Mouse (Mus musculus) neural tube, embryonic 13.5 days (tissue): ENCODE measurements at regions not wholly inside any gene's neighbourhood (a gene's known extent, or its start where the extent isn't known, plus 50 kb on each side); places are given as distances from the start of the nearest gene placed in this dataset.
A peak's percentile ranks its signal among the peaks of the same experiment; 100 is the strongest.

ENCODE experiments used
- ATAC-seq: fragments of 200-750 bp; cut with Nextera tagmentation; 2 replicates; pipeline ENCODE4 v1.8.0; 2017; ENCODE audit warnings: low read depth, mild to moderate bottlenecking, moderate TSS enrichment, moderate library complexity
- H3K27ac ChIP-seq: fragments of 300-500 bp; sonication (generic); replicated peaks from 2 replicates; pipeline ENCODE4 v1.5.1; 2015; ENCODE audit warnings: moderate library complexity, mild to moderate bottlenecking, inconsistent platforms
- H3K27me3 ChIP-seq: fragments of 300-500 bp; sonication (generic); 2 replicates; pipeline ENCODE4 v1.6.1; 2015; ENCODE audit warnings: mild to moderate bottlenecking, inconsistent platforms
- H3K36me3 ChIP-seq: fragments of 300-500 bp; sonication (generic); 2 replicates; pipeline ENCODE4 v1.6.1; 2015; ENCODE audit warnings: mild to moderate bottlenecking, inconsistent platforms
- H3K4me1 ChIP-seq: fragments of 300-500 bp; sonication (generic); replicated peaks from 2 replicates; pipeline ENCODE4 v1.6.1; 2015; ENCODE audit warnings: inconsistent platforms
- H3K4me2 ChIP-seq: fragments of 300-500 bp; sonication (generic); 2 replicates; pipeline ENCODE4 v1.6.1; 2015; ENCODE audit warnings: inconsistent platforms, mild to moderate bottlenecking, moderate library complexity
- H3K4me3 ChIP-seq: fragments of 300-500 bp; sonication (generic); 2 replicates; pipeline ENCODE4 v1.5.1; 2015; ENCODE audit warnings: mild to moderate bottlenecking, inconsistent platforms
- H3K9ac ChIP-seq: fragments of 300-500 bp; sonication (generic); 2 replicates; pipeline ENCODE4 v1.6.1; 2015; ENCODE audit warnings: moderate library complexity, mild to moderate bottlenecking, inconsistent platforms
- H3K9me3 ChIP-seq: fragments of 300-500 bp; sonication (generic); 2 replicates; pipeline ENCODE4 v1.6.1; 2016; ENCODE audit warnings: inconsistent platforms
- WGBS: fragments of 180-500 bp; shearing (Covaris S2); methylation state at CpG from one replicate; pipeline ENCODE4 v1.1.7; 2015; 5-methylcytosine and 5-hydroxymethylcytosine counted together

GRCm38 (mm10) chr5:26494003-26494402, 236.5 kb downstream of the Gm7361 start:
- 86% methylated on average over 2 of the region's 2 CpGs for WGBS
- H3K27ac ChIP-seq = no peak overlapping the region
- no peak overlapping the region for H3K4me2 ChIP-seq
- no peak overlapping the region for H3K4me3 ChIP-seq
- no peaks in the 10 kb centered on the region for H3K36me3 ChIP-seq
- H3K9me3 ChIP-seq = no peaks in the 10 kb centered on the region
- no peaks in the 10 kb centered on the region for H3K27me3 ChIP-seq
- ATAC-seq = no peak
- no peak overlapping the region for H3K9ac ChIP-seq
- no peaks in the 10 kb centered on the region for H3K4me1 ChIP-seq

- Histone ChIP-seq H3K9ac (no peak overlapping the region), H3K4me2 (no peak overlapping the region), H3K4me1 (no peaks in the 10 kb centered on the region), H3K27ac (no peak overlapping the region), H3K27me3 (no peaks in the 10 kb centered on the region), H3K9me3 (no peaks in the 10 kb centered on the region), H3K36me3 (no peaks in the 10 kb centered on the region), H3K4me3 (no peak overlapping the region)
- no peak for ATAC-seq
- WGBS = 85% methylated on average over 2 of the region's 2 CpGs
These were observed 240.3 kb downstream of the Gm7361 start for GRCm38 (mm10) chr5:26497641-26498430.

DNA sequence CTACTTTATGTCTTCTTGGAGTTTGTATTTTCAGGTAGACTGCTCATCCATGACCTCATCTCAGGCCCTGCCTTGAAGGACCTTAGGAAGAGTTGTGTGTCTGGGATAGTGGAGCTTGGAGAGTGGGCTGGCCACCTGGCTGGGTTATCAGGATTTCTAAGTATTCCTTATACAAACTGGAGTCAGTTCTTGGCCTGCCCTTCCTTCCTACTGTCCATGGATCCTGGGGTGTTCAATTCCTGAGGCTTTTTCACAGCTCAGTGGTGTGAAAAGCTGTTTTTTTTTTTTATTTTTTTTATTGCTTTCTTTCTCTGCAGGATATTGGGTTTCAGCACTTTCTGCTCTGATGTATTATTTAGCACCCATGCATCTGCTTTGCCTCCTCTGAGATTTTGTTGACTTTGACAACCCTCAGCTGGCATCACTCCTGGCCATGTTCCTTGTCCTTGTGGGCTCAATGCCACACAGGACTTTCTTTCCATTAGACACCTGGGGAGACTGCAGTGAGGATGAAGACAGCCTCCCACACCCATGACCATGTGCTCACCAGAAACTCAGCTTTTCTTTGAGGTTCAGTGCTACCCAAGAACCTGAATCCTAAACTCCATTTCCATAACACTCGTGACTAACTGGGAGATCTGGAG, 252.2 kb downstream of the Gm7361 start:
- Histone ChIP-seq H3K4me2 (no peak overlapping the region), H3K27ac (no peak overlapping the region), H3K4me1 (no peaks in the 10 kb centered on the region), H3K4me3 (no peak overlapping the region), H3K9ac (no peak overlapping the region), H3K9me3 (no peaks in the 10 kb centered on the region), H3K27me3 (no peaks in the 10 kb centered on the region), H3K36me3 (no peaks in the 10 kb centered on the region)
- WGBS = 80% methylated on average over 1 of the region's 1 CpGs
- no peak for ATAC-seq

GRCm38 (mm10) chr5:26513039-26513955, 255.8 kb downstream of the Gm7361 start:
- WGBS = 41% methylated on average over 5 of the region's 5 CpGs

GRCm38 (mm10) chr5:26535556-26535955, 278.1 kb downstream of the Gm7361 start:
- no peaks in the 10 kb centered on the region for H3K36me3 ChIP-seq
- H3K4me2 ChIP-seq = no peak overlapping the region
- no peaks in the 10 kb centered on the region for H3K27me3 ChIP-seq
- no peaks in the 10 kb centered on the region for H3K4me1 ChIP-seq
- no peak for ATAC-seq
- no peak overlapping the region for H3K4me3 ChIP-seq
- H3K27ac ChIP-seq = no peak overlapping the region
- no peak overlapping the region for H3K9ac ChIP-seq
- WGBS = 39% methylated on average over 6 of the region's 6 CpGs
- H3K9me3 ChIP-seq = no peaks in the 10 kb centered on the region

More at GRCm38 (mm10) chr5:26513039-26513955, 255.8 kb downstream of the Gm7361 start:
- no peaks in the 10 kb centered on the region for H3K36me3 ChIP-seq
- no peaks in the 10 kb centered on the region for H3K9me3 ChIP-seq
- H3K27me3 ChIP-seq = no peaks in the 10 kb centered on the region
- H3K4me1 ChIP-seq = no peaks in the 10 kb centered on the region
- H3K4me2 ChIP-seq = no peak overlapping the region
- H3K4me3 ChIP-seq = no peak overlapping the region
- no peak overlapping the region for H3K9ac ChIP-seq
- ATAC-seq = no peak
- no peak overlapping the region for H3K27ac ChIP-seq

DNA sequence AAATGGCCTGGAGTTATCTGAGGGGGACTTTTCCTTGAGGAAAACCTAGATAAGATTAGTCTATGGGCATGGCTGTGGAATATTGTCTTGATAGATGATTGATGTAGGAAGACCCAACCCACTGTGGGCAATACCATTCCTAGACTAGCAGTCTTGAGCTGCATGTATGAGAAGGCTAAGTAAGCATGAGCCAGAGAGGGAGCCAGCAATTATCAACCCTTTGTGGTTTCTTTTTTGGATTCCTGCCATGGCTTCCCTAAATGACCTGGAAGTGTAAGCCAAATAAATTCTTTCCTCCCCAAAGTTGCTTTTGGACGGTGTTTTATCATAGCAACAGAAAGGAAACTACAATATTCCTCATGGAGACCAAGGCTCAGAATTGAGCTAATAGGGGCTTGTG, 253.7 kb upstream of the Dpp6 start:
- Histone ChIP-seq H3K9me3 (no peaks in the 10 kb centered on the region), H3K4me1 (no peaks in the 10 kb centered on the region), H3K36me3 (no peaks in the 10 kb centered on the region), H3K9ac (no peak overlapping the region), H3K4me2 (no peak overlapping the region), H3K4me3 (no peak overlapping the region), H3K27ac (no peak overlapping the region), H3K27me3 (no peaks in the 10 kb centered on the region)
- 88% methylated on average over 1 of the region's 1 CpGs for WGBS
- ATAC-seq = no peak

- Histone ChIP-seq H3K9me3 (no peaks in the 10 kb centered on the region), H3K4me3 (no peak overlapping the region), H3K27me3 (no peaks in the 10 kb centered on the region), H3K4me2 (no peak overlapping the region), H3K27ac (no peak overlapping the region), H3K4me1 (no peaks in the 10 kb centered on the region), H3K36me3 (no peaks in the 10 kb centered on the region), H3K9ac (no peak overlapping the region)
- 82% methylated on average over 1 of the region's 1 CpGs for WGBS
- ATAC-seq = no peak
These were observed 252.9 kb upstream of the Dpp6 start for GRCm38 (mm10) chr5:26564056-26564455.

DNA sequence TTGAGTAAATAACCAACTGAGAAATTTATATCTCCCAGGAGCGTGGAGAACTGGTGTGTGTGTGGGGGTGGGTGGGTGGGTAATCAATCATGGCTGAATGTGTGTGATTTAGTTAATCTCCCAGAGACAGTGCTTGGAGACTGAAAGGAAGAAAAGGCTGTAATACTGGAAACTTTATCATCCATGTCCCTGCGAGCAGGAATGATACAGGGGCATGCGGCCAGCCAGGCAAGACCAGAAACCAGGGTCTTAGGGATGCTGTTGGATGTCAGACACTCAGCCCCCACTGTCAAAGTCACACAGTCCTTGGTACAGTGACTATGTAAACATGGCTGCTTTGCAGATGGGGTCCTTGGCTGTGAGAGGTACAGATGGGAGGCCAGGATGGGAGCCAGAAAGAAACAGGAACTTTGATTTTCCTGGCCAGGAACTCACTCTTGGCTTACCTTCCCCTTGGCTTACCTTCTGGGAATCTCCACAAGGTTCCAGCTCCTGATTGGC, 244.3 kb upstream of the Dpp6 start:
- ATAC-seq = peak; percentile 53; the same call in 1 of the 2 replicates
- Histone ChIP-seq H3K4me3 (no peak overlapping the region), H3K27me3 (no peaks in the 10 kb centered on the region)

DNA sequence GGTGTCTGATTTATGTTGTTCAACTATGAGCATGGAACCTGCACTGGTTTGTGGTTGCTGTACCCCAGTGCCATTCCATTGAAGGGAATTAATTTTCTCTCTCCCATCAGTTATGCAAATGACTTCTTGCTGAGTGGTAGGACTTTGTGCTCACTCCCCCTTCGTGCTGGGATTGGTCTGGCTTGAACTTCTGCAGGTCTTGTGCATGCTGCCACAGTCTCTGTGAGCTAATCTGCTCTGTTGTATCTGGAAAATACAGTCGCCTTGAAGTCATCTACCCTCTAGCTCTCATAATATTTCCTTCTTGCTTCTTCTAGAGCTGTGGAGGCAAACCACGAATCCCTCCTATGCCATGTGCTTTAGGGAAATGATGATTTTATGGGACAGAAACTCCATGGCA, 243.6 kb upstream of the Dpp6 start:
- WGBS = 74% methylated on average over 3 of the region's 3 CpGs
- H3K4me3 ChIP-seq = no peak overlapping the region
- ATAC-seq = no peak

More for the DNA sequence above, 244.3 kb upstream of the Dpp6 start:
- no peak overlapping the region for H3K9ac ChIP-seq
- H3K36me3 ChIP-seq = no peaks in the 10 kb centered on the region
- H3K4me2 ChIP-seq = no peak overlapping the region
- WGBS = 52% methylated on average over 3 of the region's 3 CpGs
- no peaks in the 10 kb centered on the region for H3K9me3 ChIP-seq
- H3K4me1 ChIP-seq = no peaks in the 10 kb centered on the region; the same call in 1 of the 2 replicates
- no peak overlapping the region for H3K27ac ChIP-seq

GRCm38 (mm10) chr5:26586108-26586507, 230.9 kb upstream of the Dpp6 start:
- Histone ChIP-seq H3K27me3 (no peaks in the 10 kb centered on the region), H3K9me3 (no peaks in the 10 kb centered on the region), H3K27ac (no peak overlapping the region), H3K36me3 (no peaks in the 10 kb centered on the region), H3K4me3 (no peak overlapping the region), H3K4me2 (no peak overlapping the region), H3K4me1 (no peaks in the 10 kb centered on the region), H3K9ac (no peak overlapping the region)
- WGBS = 75% methylated on average over 5 of the region's 5 CpGs
- no peak for ATAC-seq

More for the DNA sequence above, 243.6 kb upstream of the Dpp6 start:
- Histone ChIP-seq H3K36me3 (no peaks in the 10 kb centered on the region), H3K9me3 (no peaks in the 10 kb centered on the region), H3K9ac (no peak overlapping the region), H3K4me1 (no peaks in the 10 kb centered on the region; the same call in 1 of the 2 replicates), H3K4me2 (no peak overlapping the region), H3K27ac (no peak overlapping the region), H3K27me3 (no peaks in the 10 kb centered on the region)

GRCm38 (mm10) chr5:26590886-26591285, 226.1 kb upstream of the Dpp6 start:
- WGBS = 85% methylated on average over 6 of the region's 6 CpGs
- Histone ChIP-seq H3K4me3 (no peak overlapping the region), H3K9ac (no peak overlapping the region), H3K4me1 (0 out of 2 replicates have a peak, but pooled peaks cover 10% of the 10 kb centered on the region), H3K27me3 (no peaks in the 10 kb centered on the region), H3K36me3 (no peaks in the 10 kb centered on the region), H3K27ac (no peak overlapping the region), H3K4me2 (no peak overlapping the region), H3K9me3 (no peaks in the 10 kb centered on the region)
- ATAC-seq = no peak

- Histone ChIP-seq H3K27me3 (no peaks in the 10 kb centered on the region), H3K9me3 (no peaks in the 10 kb centered on the region), H3K36me3 (no peaks in the 10 kb centered on the region), H3K4me3 (no peak overlapping the region), H3K4me1 (0 out of 2 replicates have a peak, but pooled peaks cover 10% of the 10 kb centered on the region), H3K27ac (no peak overlapping the region), H3K4me2 (no peak overlapping the region), H3K9ac (no peak overlapping the region)
- 23% methylated on average over 3 of the region's 3 CpGs for WGBS
- ATAC-seq = peak; percentile 63; the same call in 1 of the 2 replicates
These were observed 224.7 kb upstream of the Dpp6 start for GRCm38 (mm10) chr5:26592341-26592740.
